Mouse (Mus musculus) kidney, embryonic 16.5 days (tissue): ENCODE data around the gene Reep3. TPM values are rescaled to one million over a fixed set of nuclear protein-coding genes. Genes with fewer than 3 reads are reported as not detected.

ENCODE experiments used
- ATAC-seq: fragments of 200-750 bp; cut with Nextera tagmentation; 2 replicates; pipeline ENCODE4 v1.8.0; 2017; ENCODE audit warnings: moderate TSS enrichment; ENCODE audit not compliant: low FRiP score, low TSS enrichment
- H3K27ac ChIP-seq: fragments of 300-500 bp; sonication (generic); 2 replicates; pipeline ENCODE4 v1.5.1; 2014; ENCODE audit warnings: low read length
- H3K27me3 ChIP-seq: fragments of 300-500 bp; sonication (generic); 2 replicates; pipeline ENCODE4 v1.6.1; 2014; ENCODE audit warnings: low read length, control low read depth, mixed read lengths; ENCODE audit not compliant: insufficient read depth
- H3K36me3 ChIP-seq: fragments of 300-500 bp; sonication (generic); 2 replicates; pipeline ENCODE4 v1.6.1; 2014; ENCODE audit warnings: low read length, control low read depth, mixed read lengths; ENCODE audit not compliant: insufficient read depth
- H3K4me1 ChIP-seq: fragments of 300-500 bp; sonication (generic); 2 replicates; pipeline ENCODE4 v1.6.1; 2014; ENCODE audit warnings: low read length, control low read depth, mixed read lengths; ENCODE audit not compliant: insufficient read depth
- H3K4me2 ChIP-seq: fragments of 300-500 bp; sonication (generic); replicated peaks from 2 replicates; pipeline ENCODE4 v1.6.1; 2014; ENCODE audit warnings: low read depth, low read length
- H3K4me3 ChIP-seq: fragments of 300-500 bp; sonication (generic); 2 replicates; pipeline ENCODE4 v1.5.1; 2014; ENCODE audit warnings: mild to moderate bottlenecking, low read length
- H3K9ac ChIP-seq: fragments of 300-500 bp; sonication (generic); replicated peaks from 2 replicates; pipeline ENCODE4 v1.6.1; 2014; ENCODE audit warnings: low read length
- H3K9me3 ChIP-seq: fragments of 300-500 bp; sonication (generic); 2 replicates; pipeline ENCODE4 v1.6.1; 2016; ENCODE audit warnings: low read length, control low read depth
- WGBS: fragments of 180-500 bp; shearing (Covaris S2); extraction: QIAGEN DNeasy Blood & Tissue Kit; methylation state at CpG from one replicate; pipeline ENCODE4 v1.1.7; 2014; 5-methylcytosine and 5-hydroxymethylcytosine counted together
- polyA plus RNA-seq: library from polyadenylated mRNA; unstranded; fragments of >200 nt; fragmentation: Nextera tagmentation; extraction: Ambion mirVana; gene quantifications from 2 replicates; pipeline ENCODE4 v1.2.1, GENCODE M21; 2015

Reep3 gene
- polyA plus RNA-seq, 1 experiment from 2014 or later = 41.6 TPM

- Histone ChIP-seq H3K4me3 (no peak overlapping the region), H3K27me3 (no peaks in the 10 kb centered on the region), H3K9ac (no peak overlapping the region), H3K4me1 (peaks cover 11% of the 10 kb centered on the region), H3K4me2 (no peak overlapping the region), H3K36me3 (peaks cover 20% of the 10 kb centered on the region), H3K27ac (no peak overlapping the region), H3K9me3 (no peaks in the 10 kb centered on the region)
- 57% methylated on average over 7 of the region's 7 CpGs for WGBS
- no peak for ATAC-seq
Observed at GRCm38 (mm10) chr10:67031186-67031585, 65.6 kb downstream of the Reep3 start.

GRCm38 (mm10) chr10:67029297-67029696, 67.4 kb downstream of the Reep3 start:
- H3K9ac ChIP-seq = no peak overlapping the region
- no peak overlapping the region for H3K4me3 ChIP-seq
- H3K27ac ChIP-seq = no peak overlapping the region
- no peaks in the 10 kb centered on the region for H3K27me3 ChIP-seq
- ATAC-seq = no peak
- H3K4me1 ChIP-seq = peaks cover 19% of the 10 kb centered on the region
- no peak overlapping the region for H3K4me2 ChIP-seq
- no peaks in the 10 kb centered on the region for H3K9me3 ChIP-seq
- WGBS = 61% methylated on average over 12 of the region's 12 CpGs
- H3K36me3 ChIP-seq = peaks cover 13% of the 10 kb centered on the region; the same call in 1 of the 2 replicates

- Histone ChIP-seq H3K4me1 (peaks cover 19% of the 10 kb centered on the region), H3K4me3 (no peak overlapping the region), H3K4me2 (no peak overlapping the region), H3K36me3 (peaks cover 16% of the 10 kb centered on the region; the same call in 1 of the 2 replicates), H3K27ac (peak overlapping the region; percentile 81), H3K27me3 (no peaks in the 10 kb centered on the region), H3K9ac (no peak overlapping the region), H3K9me3 (no peaks in the 10 kb centered on the region)
- 73% methylated on average over 8 of the region's 8 CpGs for WGBS
- no peak for ATAC-seq
Observed at GRCm38 (mm10) chr10:67026375-67026774, 70.4 kb downstream of the Reep3 start.

GRCm38 (mm10) chr10:67025573-67026236, 71.0 kb downstream of the Reep3 start:
- Histone ChIP-seq H3K27me3 (no peaks in the 10 kb centered on the region), H3K4me2 (no peak overlapping the region), H3K4me3 (no peak overlapping the region), H3K9ac (no peak overlapping the region; the same call in 1 of the 2 replicates), H3K36me3 (peaks cover 22% of the 10 kb centered on the region; the same call in 1 of the 2 replicates), H3K9me3 (no peaks in the 10 kb centered on the region), H3K4me1 (peaks cover 19% of the 10 kb centered on the region), H3K27ac (peak overlapping the region; percentile 81)
- WGBS = 42% methylated on average over 10 of the region's 10 CpGs
- peak; percentile 86 for ATAC-seq

GRCm38 (mm10) chr10:67024391-67024790, 72.4 kb downstream of the Reep3 start:
- Histone ChIP-seq H3K4me2 (no peak overlapping the region), H3K36me3 (peaks cover 16% of the 10 kb centered on the region; the same call in 1 of the 2 replicates), H3K9me3 (no peaks in the 10 kb centered on the region), H3K4me1 (peaks cover 17% of the 10 kb centered on the region), H3K4me3 (no peak overlapping the region), H3K9ac (no peak overlapping the region), H3K27me3 (no peaks in the 10 kb centered on the region), H3K27ac (no peak overlapping the region)
- WGBS = 95% methylated on average over 6 of the region's 6 CpGs
- ATAC-seq = no peak

GRCm38 (mm10) chr10:67023092-67023491, 73.7 kb downstream of the Reep3 start:
- Histone ChIP-seq H3K4me1 (peaks cover 14% of the 10 kb centered on the region), H3K27ac (no peak overlapping the region), H3K4me2 (no peak overlapping the region), H3K36me3 (peaks cover 13% of the 10 kb centered on the region; the same call in 1 of the 2 replicates), H3K9ac (no peak overlapping the region), H3K4me3 (no peak overlapping the region), H3K9me3 (no peaks in the 10 kb centered on the region), H3K27me3 (no peaks in the 10 kb centered on the region)
- 87% methylated on average over 9 of the region's 9 CpGs for WGBS
- ATAC-seq = no peak

GRCm38 (mm10) chr10:67021494-67021893, 75.3 kb downstream of the Reep3 start:
- Histone ChIP-seq H3K4me1 (peaks cover 20% of the 10 kb centered on the region), H3K9ac (no peak overlapping the region), H3K4me2 (no peak overlapping the region), H3K27me3 (no peaks in the 10 kb centered on the region), H3K36me3 (peaks cover 19% of the 10 kb centered on the region; the same call in 1 of the 2 replicates), H3K9me3 (no peaks in the 10 kb centered on the region), H3K4me3 (no peak overlapping the region), H3K27ac (no peak overlapping the region)
- ATAC-seq = no peak
- 94% methylated on average over 13 of the region's 13 CpGs for WGBS

GRCm38 (mm10) chr10:67018875-67019274, 77.9 kb downstream of the Reep3 start:
- 0 out of 2 replicates have a peak, but pooled peaks have one; percentile 31 for ATAC-seq
- H3K4me3 ChIP-seq = no peak overlapping the region
- H3K4me2 ChIP-seq = no peak overlapping the region
- peaks cover 10% of the 10 kb centered on the region; the same call in 1 of the 2 replicates for H3K4me1 ChIP-seq
- 48% methylated on average over 6 of the region's 6 CpGs for WGBS
- no peak overlapping the region for H3K27ac ChIP-seq
- no peaks in the 10 kb centered on the region for H3K27me3 ChIP-seq
- H3K9me3 ChIP-seq = no peaks in the 10 kb centered on the region
- no peak overlapping the region for H3K9ac ChIP-seq
- peaks cover 27% of the 10 kb centered on the region for H3K36me3 ChIP-seq

GRCm38 (mm10) chr10:67017891-67018290, 78.9 kb downstream of the Reep3 start:
- no peak for ATAC-seq
- H3K27ac ChIP-seq = no peak overlapping the region
- peaks cover 26% of the 10 kb centered on the region for H3K36me3 ChIP-seq
- H3K27me3 ChIP-seq = no peaks in the 10 kb centered on the region
- no peak overlapping the region for H3K9ac ChIP-seq
- 88% methylated on average over 4 of the region's 4 CpGs for WGBS
- H3K4me2 ChIP-seq = no peak overlapping the region
- H3K9me3 ChIP-seq = no peaks in the 10 kb centered on the region
- peaks cover 10% of the 10 kb centered on the region; the same call in 1 of the 2 replicates for H3K4me1 ChIP-seq
- no peak overlapping the region for H3K4me3 ChIP-seq

GRCm38 (mm10) chr10:67017315-67017714, 79.4 kb downstream of the Reep3 start:
- 0 out of 2 replicates have a peak overlapping the region, but pooled peaks have one; percentile 54 for H3K27ac ChIP-seq
- no peak overlapping the region for H3K9ac ChIP-seq
- H3K27me3 ChIP-seq = no peaks in the 10 kb centered on the region
- no peak overlapping the region for H3K4me2 ChIP-seq
- WGBS = 65% methylated on average over 2 of the region's 2 CpGs
- no peaks in the 10 kb centered on the region for H3K9me3 ChIP-seq
- H3K36me3 ChIP-seq = peaks cover 26% of the 10 kb centered on the region
- peaks cover 10% of the 10 kb centered on the region; the same call in 1 of the 2 replicates for H3K4me1 ChIP-seq
- no peak overlapping the region for H3K4me3 ChIP-seq
- no peak for ATAC-seq
